Mouse (Mus musculus) liver, adult 2 months (tissue): ENCODE measurements around the gene Cnga3.

Experiments
- CTCF ChIP-seq: fragments of 200-500 bp; IDR thresholded peaks from 2 replicates; pipeline ENCODE4 v1.5.1; 2011; ENCODE audit warnings: low read depth, low read length, control low read depth
- POLR2A ChIP-seq: fragments of 200-500 bp; IDR thresholded peaks from 2 replicates; pipeline ENCODE4 v1.6.1; 2011; ENCODE audit warnings: low read length, control low read depth; ENCODE audit not compliant: insufficient read depth; ENCODE audit errors: extremely low read depth

- TF ChIP-seq POLR2A: no peak
- TF ChIP-seq CTCF: no peak
These were observed 73.5 kb downstream of the Cnga3 start for GRCm38 (mm10) chr1:37287748-37288147.
